Mouse (Mus musculus): Measurements from ENCODE around the gene Hist1h4a. TPM values are rescaled to one million over a fixed set of nuclear protein-coding genes. Genes with fewer than 3 reads are reported as not detected.

The Hist1h4a gene
- total and polyA plus RNA-seq, 3 experiments, result 9.8 to 3,025 TPM; not detected in 1

DNA sequence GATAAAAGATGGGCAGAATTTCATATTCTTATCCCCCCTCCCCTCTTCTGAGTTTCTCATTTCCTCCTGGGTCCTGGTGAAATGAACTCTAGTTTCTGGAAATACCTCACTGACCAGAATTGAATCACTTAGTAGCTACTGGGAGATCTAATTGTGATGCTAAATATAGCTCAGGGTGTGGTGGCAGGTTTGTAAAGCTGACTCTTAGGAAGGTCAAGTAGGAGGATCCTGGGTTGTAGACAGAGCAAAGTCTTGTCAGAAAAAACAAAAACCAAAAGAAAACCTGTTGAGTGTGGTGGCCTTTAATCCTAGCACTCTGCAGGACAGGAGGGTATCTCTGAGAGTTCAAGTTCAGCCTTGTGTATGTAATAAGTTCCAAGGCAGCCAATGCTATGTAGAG lies 19.0 kb downstream of the Hist1h4a start:
- peak; percentile 30 for DNase-seq (ENCODE audit: low read depth, low spot score)
- Histone ChIP-seq H3K4me3 (ENCODE audit: control insufficient read depth in 1 of 2, insufficient read depth in 1 of 2, low read depth in 2 of 2, low read length in 2 of 2) (no peak overlapping the region), H3K4me1 (ENCODE audit: control insufficient read depth in 1 of 2, insufficient read depth in 2 of 2, low read length in 2 of 2) (0 out of 4 replicates have a peak, but pooled peaks cover 3% of the 10 kb centered on the region in 2 experiments), H3K9me3 (replicated peaks; ENCODE audit: insufficient read depth, low read length) (no peaks in the 10 kb centered on the region), H3K9ac (ENCODE audit: control insufficient read depth, low read depth, low read length, poor library complexity, severe bottlenecking) (peak overlapping the region; percentile 17; the same call in 1 of the 2 replicates), H3K79me2 (ENCODE audit: control insufficient read depth, insufficient read depth, low read length, poor library complexity) (peaks cover 1% of the 10 kb centered on the region; the same call in 1 of the 2 replicates), H3K27ac (ENCODE audit: control insufficient read depth, low read depth, low read length) (no peak overlapping the region), H3K27me3 (ENCODE audit: control insufficient read depth in 1 of 2, insufficient read depth in 2 of 2, low read length in 2 of 2) (no peaks in the 10 kb centered on the region), H3K36me3 (ENCODE audit: control insufficient read depth in 1 of 2, insufficient read depth in 2 of 2, low read length in 2 of 2) (peaks cover 0 to 26% of the 10 kb centered on the region in 2 experiments; a peak in 2 of 4 replicates)
- TF ChIP-seq JUND (IDR thresholded peaks at IDR 0.05; ENCODE audit: low read depth, low read length), result no peak
- no peak for TF ChIP-seq SMC3 (IDR thresholded peaks at IDR 0.05; ENCODE audit: low read depth, low read length)
- TF ChIP-seq CHD1 (IDR thresholded peaks at IDR 0.05; ENCODE audit: low read depth, low read length), result no peak
- no peak for TF ChIP-seq USF2 (IDR thresholded peaks at IDR 0.05; ENCODE audit: borderline replicate concordance in 1 of 2, insufficient read depth in 1 of 2, low read depth in 1 of 2, low read length in 2 of 2)

DNA sequence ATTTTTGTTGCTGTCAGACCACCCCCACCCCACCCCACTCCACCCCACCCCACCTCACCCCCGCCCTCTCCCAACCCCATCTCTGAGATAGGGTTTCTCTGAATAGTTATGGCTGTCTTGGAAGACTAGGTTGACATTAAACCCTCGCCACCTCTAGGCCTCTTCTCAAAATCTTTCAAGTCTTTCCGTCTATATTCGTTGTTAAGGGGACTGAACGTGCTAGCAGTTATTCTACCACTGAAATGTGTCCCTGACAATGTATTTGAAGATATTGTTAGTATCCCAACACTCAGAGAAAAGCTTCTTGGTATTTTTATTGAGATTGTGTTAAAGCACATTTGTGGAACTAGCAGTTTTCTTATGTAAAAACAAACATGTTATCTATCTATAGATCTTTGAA lies 20.1 kb downstream of the Hist1h4a start:
- Histone ChIP-seq H3K9me3 (replicated peaks; ENCODE audit: insufficient read depth, low read length) (no peaks in the 10 kb centered on the region), H3K4me3 (ENCODE audit: control insufficient read depth in 1 of 2, insufficient read depth in 1 of 2, low read depth in 2 of 2, low read length in 2 of 2) (peak overlapping the region; percentile 17 to 37; a peak in 3 of 4 replicates), H3K79me2 (ENCODE audit: control insufficient read depth, insufficient read depth, low read length, poor library complexity) (peaks cover 1% of the 10 kb centered on the region; the same call in 1 of the 2 replicates), H3K36me3 (ENCODE audit: control insufficient read depth in 1 of 2, insufficient read depth in 2 of 2, low read length in 2 of 2) (peaks cover 0 to 26% of the 10 kb centered on the region in 2 experiments; a peak in 2 of 4 replicates), H3K4me1 (ENCODE audit: control insufficient read depth in 1 of 2, insufficient read depth in 2 of 2, low read length in 2 of 2) (0 out of 4 replicates have a peak, but pooled peaks cover 3% of the 10 kb centered on the region in 2 experiments), H3K27ac (ENCODE audit: control insufficient read depth, low read depth, low read length) (peak overlapping the region; percentile 48; the same call in 1 of the 2 replicates), H3K9ac (ENCODE audit: control insufficient read depth, low read depth, low read length, poor library complexity, severe bottlenecking) (peak overlapping the region; percentile 70), H3K27me3 (ENCODE audit: control insufficient read depth in 1 of 2, insufficient read depth in 2 of 2, low read length in 2 of 2) (no peaks in the 10 kb centered on the region)
- peak; percentile 60 for DNase-seq (ENCODE audit: low read depth, low spot score)
- TF ChIP-seq MXI1 (IDR thresholded peaks at IDR 0.05; ENCODE audit: low read depth, low read length), result no peak
- no peak for TF ChIP-seq ETS1 (IDR thresholded peaks at IDR 0.05; ENCODE audit: low read depth, low read length)
- TF ChIP-seq MAFK (IDR thresholded peaks at IDR 0.05; ENCODE audit: borderline replicate concordance, low read depth, low read length), result no peak
- TF ChIP-seq NELFE (IDR thresholded peaks at IDR 0.05; ENCODE audit: low read depth, low read length), result no peak
- no peak for TF ChIP-seq SMC3 (IDR thresholded peaks at IDR 0.05; ENCODE audit: low read depth, low read length)

DNA sequence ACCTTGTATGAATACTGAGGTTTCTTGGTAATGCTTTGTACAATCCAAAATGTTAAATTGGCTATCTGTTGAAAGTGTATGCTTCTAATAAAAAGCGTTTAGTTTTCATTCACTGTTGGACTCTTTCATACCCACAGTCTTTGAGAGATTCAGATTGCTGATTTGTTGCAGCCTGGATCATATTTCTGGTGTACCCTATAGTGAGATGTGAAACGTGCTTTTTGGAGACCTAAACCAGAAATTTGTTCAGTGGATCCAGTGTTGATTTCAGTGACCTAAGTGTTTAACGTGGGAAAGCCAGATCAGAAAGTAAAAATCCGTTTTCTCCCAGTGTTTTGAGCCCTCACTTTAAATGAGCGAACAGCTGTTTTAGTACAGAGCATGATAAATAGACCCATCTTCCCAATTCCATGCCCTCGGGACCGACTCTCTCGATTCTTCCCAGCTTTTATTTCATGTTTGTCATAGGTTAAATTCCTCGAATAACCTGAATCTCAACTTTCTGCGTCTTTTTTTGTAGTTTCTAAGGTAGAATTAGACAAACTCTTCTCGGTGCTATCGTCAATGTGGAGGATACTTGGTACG lies 20.7 kb downstream of the Hist1h4a start:
- Histone ChIP-seq H3K4me3 (ENCODE audit: control insufficient read depth in 1 of 2, insufficient read depth in 1 of 2, low read depth in 2 of 2, low read length in 2 of 2) (peak overlapping the region; percentile 67 to 70), H3K27me3 (ENCODE audit: control insufficient read depth in 1 of 2, insufficient read depth in 2 of 2, low read length in 2 of 2) (no peaks in the 10 kb centered on the region), H3K79me2 (ENCODE audit: control insufficient read depth, insufficient read depth, low read length, poor library complexity) (peaks cover 1% of the 10 kb centered on the region; the same call in 1 of the 2 replicates), H3K9ac (ENCODE audit: control insufficient read depth, low read depth, low read length, poor library complexity, severe bottlenecking) (peak overlapping the region; percentile 85), H3K9me3 (replicated peaks; ENCODE audit: insufficient read depth, low read length) (no peaks in the 10 kb centered on the region), H3K27ac (ENCODE audit: control insufficient read depth, low read depth, low read length) (peak overlapping the region; percentile 99), H3K4me1 (ENCODE audit: control insufficient read depth in 1 of 2, insufficient read depth in 2 of 2, low read length in 2 of 2) (0 out of 4 replicates have a peak, but pooled peaks cover 3% of the 10 kb centered on the region in 2 experiments), H3K36me3 (ENCODE audit: control insufficient read depth in 1 of 2, insufficient read depth in 2 of 2, low read length in 2 of 2) (peaks cover 0 to 22% of the 10 kb centered on the region in 2 experiments; a peak in 2 of 4 replicates)
- DNase-seq (ENCODE audit: low read depth, low spot score), result no peak
- no peak for TF ChIP-seq NRF1 (IDR thresholded peaks at IDR 0.05; ENCODE audit: insufficient read depth, low read depth, low read length, poor library complexity, severe bottlenecking)
- no peak for TF ChIP-seq RCOR1 (IDR thresholded peaks at IDR 0.05; ENCODE audit: low read depth, low read length)
- TF ChIP-seq NELFE (IDR thresholded peaks at IDR 0.05; ENCODE audit: low read depth, low read length), result no peak
- no peak for TF ChIP-seq ZNF384 (IDR thresholded peaks at IDR 0.05; ENCODE audit: low read depth, low read length)
- no peak for TF ChIP-seq USF2 (IDR thresholded peaks at IDR 0.05; ENCODE audit: borderline replicate concordance in 1 of 2, insufficient read depth in 1 of 2, low read depth in 1 of 2, low read length in 2 of 2)
- no peak for TF ChIP-seq JUND (IDR thresholded peaks at IDR 0.05; ENCODE audit: low read depth, low read length)
- no peak for TF ChIP-seq POLR2A (IDR thresholded peaks at IDR 0.05; ENCODE audit: control insufficient read depth in 1 of 2, insufficient read depth in 1 of 2, low read depth in 1 of 2, low read length in 2 of 2, poor library complexity in 1 of 2)
- no peak for TF ChIP-seq USF1 (IDR thresholded peaks at IDR 0.05; ENCODE audit: low read depth, low read length)
- TF ChIP-seq MYB (IDR thresholded peaks at IDR 0.05; ENCODE audit: low read depth, low read length), result no peak
- no peak for TF ChIP-seq POLR2AphosphoS2 (IDR thresholded peaks at IDR 0.05; ENCODE audit: low read length)
- TF ChIP-seq ETS1 (IDR thresholded peaks at IDR 0.05; ENCODE audit: low read depth, low read length), result no peak
- TF ChIP-seq SMC3 (IDR thresholded peaks at IDR 0.05; ENCODE audit: low read depth, low read length), result no peak
- no peak for TF ChIP-seq CHD2 (IDR thresholded peaks at IDR 0.05; ENCODE audit: low read length)

Measured in MEL (cell line).